29 mouse cellular contexts compared by ENCODE assay signal in genomic region chr4:136387261-136387660, GRCm38 (mm10). TPM values are rescaled to one million over a fixed set of nuclear protein-coding genes. Genes with fewer than 3 reads are reported as not detected.
A peak's percentile ranks its signal among the peaks of the same experiment; 100 is the strongest.
DNase-seq lines count a peak whose midpoint lies in the region; ATAC-seq and TF ChIP-seq lines count a peak whose summit lies in the region.
"Had no signal": no experiment of that assay in that cellular context is flagged by ENCODE, and none has a peak within 500 bp of the region (broad histone marks: within the 10 kb centered on the region; RNA-seq: fewer than 3 reads in every experiment).

No protein-coding gene starts in this region.

- TF ChIP-seq POLR2A in cerebellum, adult 2 months (IDR thresholded peaks at IDR 0.05; ENCODE audit: borderline replicate concordance, insufficient read depth, low read length): no peak

- no peaks in the 10 kb centered on the region for H3K27me3 ChIP-seq in cerebellum, adult 2 months (ENCODE audit: control insufficient read depth, insufficient read depth, low read length)
- no peaks in the 10 kb centered on the region for H3K27me3 ChIP-seq in hindbrain, embryonic 14.5 days (ENCODE audit: control insufficient read depth, insufficient read depth, low read length)
- H3K27me3 ChIP-seq: forebrain, embryonic 13.5 days; hindbrain, embryonic 12.5 days; limb, embryonic 12.5 days; liver, embryonic 15.5 days had no signal

- 58% methylated on average over 11 of the region's 11 CpGs for WGBS in cerebellum, adult 2 months
- 60% methylated on average over 11 of the region's 11 CpGs for WGBS in hindbrain, embryonic 14.5 days

- ATAC-seq in hindbrain, embryonic 14.5 days (ENCODE audit: low FRiP score): no peak
- ATAC-seq: forebrain, embryonic 13.5 days; intestine, postnatal 0 days; midbrain, embryonic 16.5 days had no signal

- H3K27ac ChIP-seq in cerebellum, adult 2 months (ENCODE audit: insufficient read depth, low read length): no peak overlapping the region
- H3K27ac ChIP-seq in hindbrain, embryonic 14.5 days: no peak overlapping the region
- H3K27ac ChIP-seq: embryonic facial prominence, embryonic 10.5 days; embryonic facial prominence, embryonic 15.5 days; forebrain, embryonic 13.5 days; heart, embryonic 15.5 days; hindbrain, embryonic 12.5 days; left cerebral cortex, adult 2 months; limb, embryonic 12.5 days; liver, embryonic 15.5 days had no signal

- H3K4me1 ChIP-seq in cerebellum, adult 2 months (ENCODE audit: control insufficient read depth, insufficient read depth, low read length): no peaks in the 10 kb centered on the region; the same call in 1 of the 2 replicates
- no peaks in the 10 kb centered on the region for H3K4me1 ChIP-seq in hindbrain, embryonic 14.5 days (replicated peaks; ENCODE audit: control insufficient read depth, insufficient read depth, low read length)
- H3K4me1 ChIP-seq: forebrain, embryonic 13.5 days; heart, embryonic 15.5 days; hindbrain, embryonic 12.5 days; limb, embryonic 12.5 days; liver, embryonic 15.5 days had no signal

- no peak overlapping the region for H3K4me2 ChIP-seq in hindbrain, embryonic 14.5 days (replicated peaks)
- H3K4me2 ChIP-seq: embryonic facial prominence, embryonic 15.5 days; forebrain, embryonic 13.5 days; heart, embryonic 15.5 days; hindbrain, embryonic 12.5 days; limb, embryonic 12.5 days; liver, embryonic 15.5 days; lung, embryonic 14.5 days; midbrain, embryonic 11.5 days had no signal

- H3K9me3 ChIP-seq in hindbrain, embryonic 14.5 days (ENCODE audit: control insufficient read depth, low read length): no peaks in the 10 kb centered on the region
- H3K9me3 ChIP-seq: embryonic facial prominence, embryonic 10.5 days; embryonic facial prominence, embryonic 15.5 days; forebrain, embryonic 13.5 days; heart, embryonic 15.5 days; hindbrain, embryonic 12.5 days; liver, embryonic 15.5 days had no signal

- no peak overlapping the region for H3K4me3 ChIP-seq in cerebellum, adult 2 months (replicated peaks; ENCODE audit: insufficient read depth, low read depth, low read length)
- H3K4me3 ChIP-seq in hindbrain, embryonic 14.5 days (replicated peaks; ENCODE audit: low read length): no peak overlapping the region
- H3K4me3 ChIP-seq: embryonic facial prominence, embryonic 10.5 days; embryonic facial prominence, embryonic 15.5 days; forebrain, embryonic 13.5 days; heart, embryonic 15.5 days; hindbrain, embryonic 12.5 days; left cerebral cortex, adult 2 months; limb, embryonic 12.5 days; liver, embryonic 15.5 days; myocyte had no signal

- TF ChIP-seq CTCF in cerebellum, adult 2 months (IDR thresholded peaks at IDR 0.05; ENCODE audit: borderline replicate concordance, insufficient read depth, low read depth, low read length): no peak

- H3K9ac ChIP-seq in hindbrain, embryonic 14.5 days: no peak overlapping the region
- H3K9ac ChIP-seq: embryonic facial prominence, embryonic 15.5 days; forebrain, embryonic 13.5 days; heart, embryonic 15.5 days; hindbrain, embryonic 12.5 days; limb, embryonic 12.5 days; liver, embryonic 15.5 days; lung, embryonic 14.5 days had no signal

- peak; percentile 23 to 38 for DNase-seq in cerebellum, adult 2 months
- no peak for DNase-seq in cerebellum, adult 8-10 months
- DNase-seq in ovary, postnatal 36 days (ENCODE audit: low spot score): peak; percentile 16
- no peak for DNase-seq in ovary, postnatal 14 days (ENCODE audit: low spot score)
- DNase-seq in fat pad, adult 2 months (ENCODE audit: extremely low read depth, low read depth, low spot score): peak; percentile 57
- DNase-seq in adrenal gland, adult 2 months: no peak
- no peak for DNase-seq in hindbrain, embryonic 14.5 days (ENCODE audit: low spot score)
- DNase-seq: adrenal gland, postnatal 25 days; gastrocnemius, postnatal 14 days; kidney, postnatal 25 days; lung, embryonic 14.5 days; lung, postnatal 14 days had no signal

- H3K36me3 ChIP-seq in hindbrain, embryonic 14.5 days (replicated peaks; ENCODE audit: control insufficient read depth, insufficient read depth): no peaks in the 10 kb centered on the region
- H3K36me3 ChIP-seq: embryonic facial prominence, embryonic 10.5 days; embryonic facial prominence, embryonic 15.5 days; heart, embryonic 15.5 days; hindbrain, embryonic 12.5 days; limb, embryonic 12.5 days; liver, embryonic 15.5 days had no signal

RNA-seq across cellular contexts. Expression of gene Htr1d, which starts 36.1 kb away (rescaled TPM):
- polyA plus RNA-seq in cerebellum, adult 2 months (2012; rRNA removed): 1.2 and 1.8 TPM in 2 replicates
- not detected for total RNA-seq in adrenal gland, adult 2 months (2021)
- 0.07 TPM in 1 of 2 replicates, not detected in the other for polyA plus RNA-seq in adrenal gland, adult 2 months (2012; rRNA removed)
- polyA plus RNA-seq in hindbrain, embryonic 14.5 days (2014; fragmentation: Nextera tagmentation; extraction: Ambion mirVana): 1.9 and 2.1 TPM in 2 replicates
- total RNA-seq: adrenal gland, postnatal 25 days; gastrocnemius, postnatal 14 days; granulocyte monocyte progenitor cell, adult 5-6 weeks; heart, postnatal 25 days; liver, adult 2 months; megakaryocyte, adult 5-6 weeks had no signal
- polyA plus RNA-seq: liver, embryonic 15.5 days; lung, embryonic 14.5 days; thymus, postnatal 0 days had no signal

Comparison
In these comparisons a context has a peak if more than half of its experiments do, and no peak if none do; other contexts are left out.
1. DNase-seq: peak in cerebellum, adult 2 months (2 of 2), ovary, postnatal 36 days (single experiment) and fat pad, adult 2 months (single experiment); none in cerebellum, adult 8-10 months (single experiment), ovary, postnatal 14 days (single experiment), adrenal gland, adult 2 months (single experiment) and hindbrain, embryonic 14.5 days (single experiment).